Mouse (Mus musculus) retina, postnatal 1 day (tissue): ENCODE measurements around the gene Nat8.
"Not testable (repeated sequence)": the region's sequence is repeated elsewhere in the genome, so short reads cannot be mapped to it uniquely, and the experiment has no call there.

Source experiments
- DNase-seq: peaks from one replicate; pipeline ENCODE4 v3.0.0-alpha.2; 2012

Nat8 gene

GRCm38 (mm10) chr6:85831796-85832321 is at the start of gene Nat8:
Gene Nat8 (minus strand): TSS chr6:85832082.
- no peak for DNase-seq

DNA sequence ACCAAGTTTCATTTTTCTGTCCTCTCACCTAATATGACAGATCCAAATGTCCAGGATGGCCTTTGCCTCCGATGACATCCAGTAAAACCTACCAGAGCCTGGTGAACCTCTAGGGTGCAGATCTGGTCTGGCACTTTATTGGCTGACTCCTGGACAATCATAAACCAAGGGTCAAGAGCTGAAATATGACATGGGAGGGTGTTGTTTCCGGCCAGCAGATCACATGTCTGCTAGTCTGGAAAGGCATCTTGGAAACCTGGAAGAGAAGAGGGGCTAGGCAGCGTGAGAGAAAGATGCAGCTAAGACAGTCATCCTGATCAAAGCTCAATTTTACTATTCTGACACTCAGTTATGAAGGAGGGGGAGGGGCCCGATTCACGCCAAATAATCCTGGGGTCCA is 37.1 kb upstream of the Nat8 start, which contains the start of gene Nat8f2:
TSS of gene Nat8f2 (minus strand) at position 153 of the 400 bp plus-strand sequence.
- DNase-seq, result not testable (repeated sequence)

DNA sequence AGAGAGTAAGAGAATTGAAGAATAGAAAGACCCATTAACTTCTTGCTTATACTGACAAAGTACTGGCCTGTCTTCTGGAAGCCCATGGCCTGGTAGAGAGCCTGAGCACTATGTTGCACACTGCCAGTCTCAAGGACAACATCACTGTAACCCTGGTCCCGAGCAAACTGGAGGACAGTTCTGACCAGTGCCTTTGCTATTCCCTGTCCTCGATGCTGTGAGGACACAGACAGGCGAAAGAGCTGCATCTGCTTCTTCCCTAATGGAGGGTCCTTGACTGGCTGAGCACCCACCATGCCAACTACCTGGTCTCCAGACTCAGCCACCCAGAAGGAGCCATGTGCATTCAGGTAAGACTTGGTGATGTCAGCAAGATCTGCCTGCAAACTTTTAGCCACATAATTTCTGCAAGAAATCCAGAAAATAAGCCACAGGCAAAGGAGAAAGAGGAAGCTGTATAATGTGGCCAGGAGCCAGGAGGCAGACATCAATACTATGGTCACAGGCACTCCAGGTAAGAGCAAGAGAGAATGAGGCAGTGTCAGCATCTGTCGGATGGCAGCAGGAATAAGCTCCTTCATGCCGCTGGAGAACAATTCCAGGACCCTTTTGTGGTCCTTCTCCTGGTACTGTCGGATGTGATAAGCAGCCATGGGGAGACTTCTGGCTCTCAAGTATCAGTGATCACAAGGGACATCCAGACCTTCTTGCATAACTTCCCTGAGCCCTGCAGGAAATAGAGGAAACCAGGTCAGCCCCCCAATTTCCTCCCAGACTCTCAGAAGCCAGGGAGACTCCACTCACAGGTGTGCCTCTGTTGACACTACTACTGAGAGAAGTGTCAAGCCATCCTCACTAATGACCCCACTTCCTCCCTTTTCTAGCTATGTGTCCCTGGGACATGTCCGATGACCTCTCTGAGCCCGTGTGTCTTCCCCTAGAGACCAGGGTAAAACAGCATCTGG is 36.1 kb upstream of the Nat8 start:
- no peak for DNase-seq

- not testable (repeated sequence) for DNase-seq
Observed at GRCm38 (mm10) chr6:85866995-85867394, 35.1 kb upstream of the Nat8 start.

DNA sequence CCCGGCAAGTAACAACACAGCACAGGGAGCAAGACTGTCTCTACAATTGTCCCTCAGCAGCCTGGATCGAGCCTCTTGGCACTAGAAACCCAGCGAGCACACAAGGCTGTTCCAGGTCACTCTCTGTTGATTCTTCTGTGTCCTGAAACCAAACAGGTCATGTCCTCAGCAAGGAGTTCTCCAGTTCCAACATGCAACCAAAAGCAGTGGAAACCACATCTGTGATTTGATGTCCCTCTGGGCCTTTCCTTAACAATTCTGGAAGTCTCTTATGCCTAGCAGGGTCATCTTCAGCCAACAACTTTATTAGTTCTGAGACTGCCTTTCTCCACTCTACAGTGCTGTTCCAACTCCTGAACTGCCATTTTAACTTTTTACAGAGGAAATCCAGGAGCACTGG is 34.3 kb upstream of the Nat8 start:
- DNase-seq, result not testable (repeated sequence)

DNA sequence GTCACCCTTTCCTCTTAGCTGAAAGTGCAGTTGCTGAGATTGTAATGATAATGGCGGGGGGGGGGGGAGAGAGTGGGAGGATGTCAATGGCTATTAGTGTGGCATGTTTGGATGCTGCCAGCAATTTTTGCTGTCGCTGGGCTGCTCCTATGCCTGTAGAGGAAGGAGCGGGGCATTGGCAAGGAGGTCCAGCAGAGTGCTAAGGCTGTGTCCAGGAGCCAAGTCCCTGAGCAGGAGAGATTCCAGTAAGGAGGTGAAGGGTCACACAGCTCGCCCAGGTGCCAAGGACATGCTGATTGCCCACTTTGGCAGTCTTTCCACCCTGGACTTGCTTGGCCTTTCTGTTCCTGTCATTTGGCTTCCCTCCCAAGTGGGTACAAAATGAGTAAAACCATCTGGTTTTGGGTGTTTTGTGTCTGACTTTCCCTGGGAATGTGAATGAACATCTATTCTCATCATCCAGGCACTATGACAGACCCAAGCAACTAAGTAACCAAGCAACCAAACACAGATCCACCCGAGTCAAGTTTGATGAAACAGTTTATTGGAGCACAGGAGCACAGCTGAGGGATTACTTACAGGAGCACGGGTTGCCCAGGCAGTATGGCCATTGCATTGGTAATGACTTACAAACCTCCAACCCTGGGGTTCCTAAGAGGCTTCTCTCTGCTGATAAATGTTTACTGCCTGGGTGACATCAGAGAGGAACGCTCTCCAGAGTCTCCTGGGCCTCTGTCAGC is 33.2 kb upstream of the Nat8 start:
- DNase-seq, result not testable (repeated sequence)

- no peak for DNase-seq
Observed at GRCm38 (mm10) chr6:85863840-85864239, 32.0 kb upstream of the Nat8 start.

GRCm38 (mm10) chr6:85863136-85863535 is 31.3 kb upstream of the Nat8 start:
- DNase-seq, result no peak

GRCm38 (mm10) chr6:85862565-85862964 is 30.7 kb upstream of the Nat8 start:
- DNase-seq, result no peak

- DNase-seq, result no peak
Observed at GRCm38 (mm10) chr6:85861247-85861646, 29.4 kb upstream of the Nat8 start.

- no peak for DNase-seq
Observed at GRCm38 (mm10) chr6:85856194-85856678, 24.4 kb upstream of the Nat8 start.

GRCm38 (mm10) chr6:85853481-85853880 is 21.6 kb upstream of the Nat8 start:
- DNase-seq, result no peak

- DNase-seq, result no peak
Observed at GRCm38 (mm10) chr6:85851062-85851773, 19.3 kb upstream of the Nat8 start.

DNA sequence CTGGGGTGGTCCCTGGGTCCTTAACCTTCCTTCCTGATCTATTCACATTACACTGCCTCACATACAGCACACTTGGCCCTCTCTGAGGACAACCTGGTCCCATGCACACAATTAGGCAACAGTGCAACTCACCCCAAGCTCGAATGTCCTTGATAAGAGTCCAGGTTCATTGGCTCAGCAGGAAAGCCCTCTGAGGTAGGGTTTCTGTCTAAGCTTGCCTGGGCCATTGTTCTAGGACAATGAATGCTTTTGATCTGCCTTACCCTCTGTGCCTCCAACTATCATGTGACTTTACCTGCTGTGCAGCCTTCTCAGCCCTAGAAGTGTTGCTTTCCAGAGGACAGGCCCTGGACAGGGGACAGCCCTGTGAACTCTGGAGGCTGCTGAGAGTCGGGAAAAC is 17.4 kb upstream of the Nat8 start:
- no peak for DNase-seq

GRCm38 (mm10) chr6:85848140-85848539 is 16.3 kb upstream of the Nat8 start:
- DNase-seq, result no peak

DNA sequence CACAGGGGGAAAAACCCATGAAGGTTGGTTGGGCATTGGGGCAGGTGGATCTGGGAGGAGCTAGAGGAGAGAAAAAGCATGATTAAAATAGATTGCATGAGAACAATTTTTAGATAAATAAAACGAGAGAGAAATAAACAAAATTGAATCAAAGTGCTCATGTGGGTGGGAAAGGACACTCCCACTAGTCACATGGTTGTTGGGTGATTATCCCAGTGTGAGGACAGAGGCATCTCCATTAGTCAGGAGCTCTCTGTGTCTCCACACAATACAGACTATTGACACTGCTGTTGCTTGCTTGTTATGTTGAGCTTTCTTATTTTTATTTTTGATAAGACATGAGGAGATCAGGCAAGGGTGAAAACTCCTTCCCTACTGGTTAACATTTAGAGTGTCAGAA is 15.0 kb upstream of the Nat8 start:
- DNase-seq, result no peak

- DNase-seq, result not testable (repeated sequence)
Observed at GRCm38 (mm10) chr6:85843677-85844458, 12.0 kb upstream of the Nat8 start.

- no peak for DNase-seq
Observed at GRCm38 (mm10) chr6:85839982-85840381, 8.1 kb upstream of the Nat8 start.

DNA sequence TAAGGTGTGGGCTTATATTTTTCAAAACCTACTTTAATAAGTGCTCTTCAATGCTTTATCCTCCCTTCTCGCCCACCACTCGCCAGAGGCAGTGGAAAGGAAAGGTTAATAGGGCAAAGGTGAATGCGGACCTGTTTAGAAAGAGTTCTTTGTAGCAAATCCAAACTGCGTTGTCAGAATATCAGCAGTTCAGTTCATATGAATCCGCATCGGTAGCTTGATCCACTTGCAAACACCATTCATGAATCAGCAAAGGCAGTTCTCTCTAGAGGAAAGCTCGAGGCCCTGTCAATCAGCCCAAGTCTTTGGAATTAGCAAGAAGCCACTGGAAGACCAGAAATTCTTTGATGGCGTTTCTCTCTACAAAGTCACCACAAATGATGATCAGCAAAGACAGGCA is 6.8 kb upstream of the Nat8 start:
- no peak for DNase-seq

DNA sequence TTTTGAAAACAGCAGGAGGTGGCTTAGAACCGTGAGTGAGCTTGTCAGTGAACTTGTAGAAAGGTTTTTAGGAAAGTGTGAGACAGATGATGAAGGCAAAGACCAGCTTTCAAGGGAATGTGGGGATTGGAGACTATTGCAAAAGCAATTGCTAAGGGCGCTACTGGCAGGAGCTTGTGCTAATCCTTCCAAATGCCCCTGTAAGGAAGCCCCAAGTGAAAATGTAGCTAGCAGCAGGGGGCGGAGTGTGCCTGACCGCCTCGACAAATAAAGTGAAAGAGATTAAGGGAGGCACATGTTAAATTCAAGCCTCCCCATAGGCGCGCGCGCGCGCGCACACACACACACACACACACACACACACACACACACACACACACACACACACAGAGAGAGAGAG is 5.4 kb upstream of the Nat8 start:
- peak; percentile 75 for DNase-seq

GRCm38 (mm10) chr6:85836827-85837226 is 4.9 kb upstream of the Nat8 start:
- peak; percentile 45 for DNase-seq

GRCm38 (mm10) chr6:85836098-85836497 is 4.2 kb upstream of the Nat8 start:
- DNase-seq, result not testable (repeated sequence)
